Mouse (Mus musculus): ENCODE data around the gene Ppp3ca. TPM values are rescaled to one million over a fixed set of nuclear protein-coding genes. Genes with fewer than 3 reads are reported as not detected.
"Not testable (repeated sequence)": the region's sequence is repeated elsewhere in the genome, so short reads cannot be mapped to it uniquely, and the experiment has no call there.

Ppp3ca gene
- polyA plus RNA-seq, 1 experiment from 2014 or later: 142 TPM

DNA sequence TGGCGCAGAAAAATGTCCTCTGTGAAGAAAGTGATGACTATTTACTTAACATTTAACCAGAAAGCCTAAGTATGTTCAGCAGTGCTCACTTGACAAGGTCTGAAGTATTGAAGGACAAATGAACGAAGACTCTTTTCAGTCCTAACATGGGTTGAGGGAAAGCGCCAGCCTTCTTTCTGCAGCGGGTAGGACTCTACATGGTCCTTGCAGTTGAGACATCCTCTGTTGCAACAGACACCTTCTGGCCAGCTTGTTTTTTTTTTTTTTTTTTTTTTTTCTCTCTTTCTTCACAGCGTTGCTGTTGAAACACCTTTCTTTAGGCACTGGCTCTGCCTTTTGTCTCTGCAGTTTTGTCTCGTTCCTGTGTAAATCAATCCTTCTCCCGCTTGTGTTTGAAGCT lies 22.1 kb downstream of the Ppp3ca start:
- Histone ChIP-seq H3K9ac (no peak overlapping the region), H3K27ac (replicated peaks) (no peak overlapping the region), H3K4me2 (no peak overlapping the region), H3K27me3 (no peaks in the 10 kb centered on the region), H3K9me3 (no peaks in the 10 kb centered on the region), H3K4me1 (replicated peaks) (peaks cover 16% of the 10 kb centered on the region), H3K4me3 (no peak overlapping the region), H3K36me3 (no peaks in the 10 kb centered on the region)
- WGBS: 72% methylated on average over 7 of the region's 7 CpGs
- no peak for ATAC-seq (ENCODE audit: low read depth)

DNA sequence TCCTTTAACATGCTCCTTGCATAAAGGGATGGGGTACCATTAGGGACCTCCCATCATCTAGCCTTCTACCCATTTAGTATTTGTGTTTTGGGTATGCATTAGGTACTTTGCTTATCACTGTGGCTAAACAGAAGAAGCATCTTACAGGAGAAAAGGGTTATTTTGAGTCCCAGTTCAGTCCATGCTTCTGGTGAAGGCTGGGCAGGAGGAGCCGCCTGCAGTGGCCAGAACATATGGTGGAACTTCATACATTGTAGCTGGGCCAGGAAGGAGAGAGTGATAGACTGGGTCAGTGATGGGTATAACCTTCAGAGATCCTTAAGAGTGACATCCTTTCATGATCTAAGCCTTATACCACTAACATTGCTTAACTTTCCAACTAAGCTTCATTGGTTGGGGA lies 23.6 kb downstream of the Ppp3ca start:
- Histone ChIP-seq H3K4me2 (no peak overlapping the region), H3K9ac (no peak overlapping the region), H3K36me3 (no peaks in the 10 kb centered on the region), H3K9me3 (no peaks in the 10 kb centered on the region), H3K4me1 (replicated peaks) (peaks cover 20% of the 10 kb centered on the region), H3K4me3 (no peak overlapping the region), H3K27ac (replicated peaks) (no peak overlapping the region), H3K27me3 (no peaks in the 10 kb centered on the region)
- 97% methylated on average over 1 of the region's 1 CpGs for WGBS
- ATAC-seq (ENCODE audit: low read depth): no peak

DNA sequence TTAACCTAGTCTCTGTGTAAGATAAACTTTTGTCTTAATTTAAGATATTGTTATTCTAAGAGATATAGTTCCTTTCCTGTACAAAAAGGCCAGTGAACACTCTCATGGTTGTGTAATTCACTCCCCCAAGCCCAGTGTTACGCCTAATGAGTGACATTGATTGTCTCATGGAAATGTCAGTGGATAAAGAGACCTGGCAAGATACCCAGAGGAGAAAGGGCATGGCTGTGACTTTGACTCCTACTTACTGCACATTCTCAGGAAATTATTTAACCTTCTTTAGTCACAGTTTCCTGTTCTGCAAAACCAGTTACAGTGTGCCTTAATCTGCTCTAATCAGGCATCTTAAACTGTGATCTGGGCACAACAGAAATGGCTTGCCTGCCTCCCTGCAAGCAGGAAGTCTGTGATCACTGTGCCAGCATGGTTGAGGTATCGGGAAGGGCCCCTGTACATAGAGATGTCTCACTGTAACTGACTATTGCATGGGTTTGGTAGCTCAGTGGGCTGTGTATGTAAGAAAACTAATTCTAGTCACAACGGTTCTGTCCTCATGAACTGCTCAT lies 27.8 kb downstream of the Ppp3ca start:
- H3K36me3 ChIP-seq: no peaks in the 10 kb centered on the region
- H3K4me3 ChIP-seq: no peak overlapping the region
- no peaks in the 10 kb centered on the region for H3K9me3 ChIP-seq
- H3K4me2 ChIP-seq: no peak overlapping the region
- no peaks in the 10 kb centered on the region for H3K27me3 ChIP-seq
- ATAC-seq (ENCODE audit: low read depth): no peak
- no peak overlapping the region for H3K9ac ChIP-seq
- H3K27ac ChIP-seq (replicated peaks): no peak overlapping the region
- WGBS: 79% methylated on average over 3 of the region's 3 CpGs
- H3K4me1 ChIP-seq (replicated peaks): peaks cover 21% of the 10 kb centered on the region

DNA sequence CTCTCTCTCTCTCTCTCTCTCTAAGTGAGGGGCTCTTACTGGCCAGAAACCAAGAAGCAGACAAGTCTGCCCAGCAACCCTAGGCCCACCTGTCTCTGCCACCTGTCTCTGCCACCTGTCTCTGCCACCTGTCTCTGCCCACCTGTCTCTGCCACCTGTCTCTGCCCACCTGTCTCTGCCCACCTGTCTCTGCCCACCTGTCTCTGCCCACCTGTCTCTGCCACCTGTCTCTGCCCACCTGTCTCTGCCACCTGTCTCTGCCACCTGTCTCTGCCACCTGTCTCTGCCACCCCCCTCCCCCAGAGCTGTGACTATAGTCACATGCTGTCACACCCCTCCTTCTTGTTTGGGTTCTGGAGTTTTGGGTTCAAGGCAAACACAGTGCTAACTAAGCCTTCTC lies 29.8 kb downstream of the Ppp3ca start:
- H3K4me3 ChIP-seq; H3K9ac ChIP-seq; H3K36me3 ChIP-seq; H3K27me3 ChIP-seq; H3K27ac ChIP-seq (replicated peaks); ATAC-seq (ENCODE audit: low read depth); H3K9me3 ChIP-seq; H3K4me2 ChIP-seq: not testable (repeated sequence)
- H3K4me1 ChIP-seq (replicated peaks): peaks cover 35% of the 10 kb centered on the region

DNA sequence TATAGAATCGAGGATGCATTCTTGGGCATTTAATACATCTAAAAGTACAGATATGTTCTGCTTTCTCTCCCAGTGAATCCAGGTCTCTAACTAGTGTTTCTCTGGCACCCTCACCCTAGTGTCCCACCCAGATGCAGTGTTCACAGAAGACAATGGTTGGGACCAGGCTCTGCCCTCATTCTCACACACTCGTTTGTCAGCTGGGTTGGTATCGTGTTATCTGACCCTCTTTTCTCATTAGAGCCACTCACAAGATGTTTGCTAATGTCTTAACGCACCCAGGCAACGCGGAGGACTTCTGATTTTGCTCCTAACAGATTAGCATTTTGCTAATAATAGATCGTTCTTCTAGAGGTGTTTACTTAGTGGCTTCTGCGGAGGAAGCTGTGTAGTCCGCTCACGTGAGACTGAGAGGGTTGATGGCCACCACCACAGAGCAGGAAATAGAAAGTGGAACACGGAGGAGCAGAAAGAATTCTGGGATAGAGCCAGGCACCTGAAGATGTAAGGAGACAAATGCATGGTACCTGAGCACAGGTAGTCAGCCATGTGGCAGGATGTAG lies 30.6 kb downstream of the Ppp3ca start:
- Histone ChIP-seq H3K36me3 (no peaks in the 10 kb centered on the region), H3K9me3 (no peaks in the 10 kb centered on the region), H3K4me3 (no peak overlapping the region), H3K4me1 (replicated peaks) (peaks cover 43% of the 10 kb centered on the region), H3K27ac (replicated peaks) (no peak overlapping the region), H3K9ac (no peak overlapping the region), H3K27me3 (no peaks in the 10 kb centered on the region), H3K4me2 (no peak overlapping the region)
- WGBS: 79% methylated on average over 11 of the region's 11 CpGs
- ATAC-seq (ENCODE audit: low read depth): no peak

DNA sequence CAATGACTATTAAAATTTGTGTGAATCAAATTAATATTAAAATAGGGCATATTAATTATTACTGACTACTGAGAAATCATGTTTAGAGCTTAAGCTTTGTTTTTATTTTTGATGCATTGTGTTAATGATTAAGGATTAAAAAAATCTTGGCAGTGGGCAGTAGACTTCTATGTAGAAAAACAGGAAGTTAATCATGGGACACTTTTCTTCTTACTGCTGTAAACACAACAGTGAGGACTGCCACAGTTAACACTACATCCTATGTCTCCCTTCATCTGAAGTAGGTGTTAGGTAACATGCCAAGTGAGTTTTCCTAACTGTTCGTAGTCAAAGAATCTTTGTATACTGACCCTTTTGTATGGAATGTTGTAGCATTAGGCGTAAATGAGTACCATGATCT lies 32.9 kb downstream of the Ppp3ca start:
- no peak overlapping the region for H3K4me3 ChIP-seq
- no peak overlapping the region for H3K4me2 ChIP-seq
- no peaks in the 10 kb centered on the region for H3K9me3 ChIP-seq
- H3K4me1 ChIP-seq (replicated peaks): peaks cover 56% of the 10 kb centered on the region
- no peak overlapping the region for H3K9ac ChIP-seq
- no peaks in the 10 kb centered on the region for H3K27me3 ChIP-seq
- no peak for ATAC-seq (ENCODE audit: low read depth)
- no peak overlapping the region for H3K27ac ChIP-seq (replicated peaks)
- WGBS: 91% methylated on average over 2 of the region's 2 CpGs
- H3K36me3 ChIP-seq: no peaks in the 10 kb centered on the region

DNA sequence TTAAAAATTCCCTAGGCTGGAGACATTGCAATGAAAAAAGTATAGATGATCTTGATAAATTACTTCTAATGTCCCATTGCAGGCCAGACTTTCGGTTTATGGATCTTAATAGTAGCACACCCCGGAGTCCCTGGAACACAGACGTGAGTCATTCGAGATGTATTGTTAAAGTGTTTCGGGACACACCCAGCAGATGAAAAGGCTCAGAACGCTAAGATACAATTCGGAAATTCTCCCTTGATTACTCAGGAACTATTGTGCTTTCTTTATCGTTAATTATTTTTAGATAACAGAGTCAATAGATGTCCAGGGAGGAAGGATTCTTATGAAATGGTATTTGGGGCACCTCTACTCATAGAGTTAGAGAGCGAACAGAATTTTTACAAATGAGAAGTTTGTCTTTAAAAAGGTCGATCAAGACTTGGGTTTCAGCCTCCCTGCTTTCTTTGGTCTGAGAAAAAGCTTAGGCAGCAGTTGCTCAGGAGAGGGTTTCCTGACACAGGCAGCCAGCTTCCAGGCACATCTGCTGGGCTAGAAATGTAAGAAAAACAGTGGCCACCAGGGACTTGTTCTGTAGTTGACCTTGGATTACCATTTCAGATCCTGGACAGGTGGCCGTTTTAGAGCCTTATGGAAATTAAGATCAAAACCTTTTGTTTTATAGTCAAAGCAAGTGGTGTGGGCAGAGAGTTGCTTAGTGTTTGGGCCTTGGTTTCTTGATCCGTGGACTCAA lies 34.8 kb downstream of the Ppp3ca start:
- H3K27ac ChIP-seq (replicated peaks): no peak overlapping the region
- peaks cover 52% of the 10 kb centered on the region for H3K4me1 ChIP-seq (replicated peaks)
- H3K36me3 ChIP-seq: no peaks in the 10 kb centered on the region
- 66% methylated on average over 12 of the region's 12 CpGs for WGBS
- H3K9ac ChIP-seq: no peak overlapping the region
- no peaks in the 10 kb centered on the region for H3K9me3 ChIP-seq
- no peak overlapping the region for H3K4me2 ChIP-seq
- ATAC-seq (ENCODE audit: low read depth): no peak
- H3K27me3 ChIP-seq: no peaks in the 10 kb centered on the region
- H3K4me3 ChIP-seq: no peak overlapping the region

DNA sequence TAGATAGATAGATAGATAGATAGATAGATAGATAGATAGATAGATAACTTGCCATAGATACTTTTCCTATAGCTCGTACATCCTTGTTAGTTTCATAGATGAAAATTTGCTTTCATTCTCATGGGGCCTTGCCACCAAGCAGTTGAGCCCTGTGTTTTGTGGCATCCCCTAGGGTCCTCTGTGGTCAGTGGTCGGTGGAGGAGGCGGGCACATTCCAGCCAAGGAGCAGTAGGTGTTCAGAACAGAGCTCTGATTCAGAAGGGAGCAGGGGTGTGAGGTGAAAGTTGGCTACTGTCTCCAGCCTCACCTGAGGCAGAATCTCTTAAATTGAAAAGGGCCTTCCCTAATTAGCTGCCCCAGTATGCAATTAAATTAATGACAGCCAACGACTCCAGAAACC lies 36.1 kb downstream of the Ppp3ca start:
- H3K4me3 ChIP-seq: no peak overlapping the region
- H3K9me3 ChIP-seq: no peaks in the 10 kb centered on the region
- ATAC-seq (ENCODE audit: low read depth): no peak
- H3K27ac ChIP-seq (replicated peaks): no peak overlapping the region
- H3K4me2 ChIP-seq: no peak overlapping the region
- H3K4me1 ChIP-seq (replicated peaks): peaks cover 60% of the 10 kb centered on the region
- H3K36me3 ChIP-seq: no peaks in the 10 kb centered on the region
- no peaks in the 10 kb centered on the region for H3K27me3 ChIP-seq
- no peak overlapping the region for H3K9ac ChIP-seq
- 69% methylated on average over 4 of the region's 4 CpGs for WGBS

DNA sequence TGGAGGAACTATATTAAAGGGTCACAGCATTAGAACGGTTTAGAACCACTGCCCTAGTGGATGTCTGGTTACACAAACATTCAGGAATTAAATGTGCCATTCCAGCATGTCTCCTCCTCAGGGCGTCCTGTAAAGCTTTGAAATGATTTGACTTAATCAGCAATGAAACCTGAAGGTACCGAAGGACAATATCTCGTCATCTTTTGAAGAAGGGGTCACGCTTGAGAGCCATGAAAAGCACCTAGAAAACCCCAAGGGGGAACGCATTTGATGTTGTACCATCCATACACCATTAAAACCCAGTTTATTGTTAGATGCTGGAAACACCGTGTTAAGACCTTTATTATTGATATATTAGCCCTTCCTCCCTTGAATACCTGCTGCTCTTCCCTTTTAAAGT lies 36.8 kb downstream of the Ppp3ca start:
- H3K4me2 ChIP-seq: no peak overlapping the region
- 65% methylated on average over 7 of the region's 7 CpGs for WGBS
- H3K27ac ChIP-seq (replicated peaks): no peak overlapping the region
- no peak for ATAC-seq (ENCODE audit: low read depth)
- H3K4me1 ChIP-seq (replicated peaks): peaks cover 59% of the 10 kb centered on the region
- no peaks in the 10 kb centered on the region for H3K27me3 ChIP-seq
- H3K9ac ChIP-seq: no peak overlapping the region
- H3K4me3 ChIP-seq: no peak overlapping the region
- H3K9me3 ChIP-seq: no peaks in the 10 kb centered on the region
- H3K36me3 ChIP-seq: no peaks in the 10 kb centered on the region

DNA sequence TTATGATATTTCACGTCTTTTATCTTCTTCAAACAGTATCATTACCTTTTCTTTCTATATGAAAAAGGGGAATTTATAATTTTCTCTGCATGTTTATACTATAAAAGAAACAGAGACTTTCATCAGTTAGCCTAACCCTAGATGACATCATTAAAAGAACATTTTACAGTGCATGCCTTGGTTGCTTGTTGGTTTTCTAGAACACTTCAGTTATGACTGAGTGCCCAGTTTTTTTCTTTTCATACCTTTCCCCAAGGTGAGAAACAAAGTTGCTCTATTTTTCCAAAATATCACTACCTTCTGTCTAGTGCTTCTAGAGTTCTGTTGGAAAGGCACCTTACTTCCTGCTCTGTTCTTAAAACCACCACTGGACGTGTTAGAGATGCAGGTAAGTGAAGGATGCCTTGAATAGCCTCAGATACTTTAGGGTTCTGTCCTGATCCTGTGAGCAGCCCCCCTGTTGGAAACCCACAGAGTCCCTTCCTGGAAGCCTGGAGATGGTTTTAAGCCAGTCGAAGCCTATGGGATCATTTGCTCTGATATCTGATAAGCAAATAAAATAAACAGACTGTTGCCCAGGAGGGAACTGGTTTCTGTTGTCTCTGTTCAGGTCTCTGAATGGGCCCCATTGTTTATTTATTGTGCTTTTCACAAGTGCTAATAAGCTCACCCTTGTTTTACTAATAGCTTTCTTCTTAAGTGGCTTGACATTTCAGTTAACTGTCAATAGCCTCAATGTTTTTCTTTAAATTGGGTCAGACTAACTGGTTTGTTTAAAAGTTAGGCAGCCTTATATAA lies 37.5 kb downstream of the Ppp3ca start:
- Histone ChIP-seq H3K9me3 (no peaks in the 10 kb centered on the region), H3K4me3 (no peak overlapping the region), H3K4me1 (replicated peaks) (peaks cover 54% of the 10 kb centered on the region), H3K27me3 (no peaks in the 10 kb centered on the region), H3K36me3 (no peaks in the 10 kb centered on the region), H3K9ac (no peak overlapping the region), H3K27ac (replicated peaks) (no peak overlapping the region), H3K4me2 (no peak overlapping the region)
- no peak for ATAC-seq (ENCODE audit: low read depth)
- WGBS: 45% methylated on average over 3 of the region's 3 CpGs

DNA sequence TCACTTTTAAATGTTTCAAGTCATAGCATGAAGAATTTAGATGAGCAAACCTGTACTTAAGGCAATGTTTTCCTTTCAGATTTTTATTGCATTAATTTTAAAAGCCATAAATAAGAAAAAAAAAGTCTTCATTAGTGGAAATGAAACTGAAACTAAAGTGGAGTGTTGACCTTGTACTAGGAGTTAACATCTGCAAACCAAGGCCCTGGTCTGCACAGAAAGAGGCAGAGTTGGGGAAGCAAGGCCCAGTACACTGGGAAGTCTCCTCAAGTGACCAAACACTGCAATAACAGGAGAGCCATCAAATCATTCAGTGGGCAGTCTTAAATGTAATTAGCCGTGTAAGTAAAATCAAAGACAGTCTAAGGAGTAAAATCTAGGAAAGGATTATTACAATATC lies 38.3 kb downstream of the Ppp3ca start:
- Histone ChIP-seq H3K27me3 (no peaks in the 10 kb centered on the region), H3K4me2 (no peak overlapping the region), H3K36me3 (no peaks in the 10 kb centered on the region), H3K9ac (no peak overlapping the region), H3K4me1 (replicated peaks) (peaks cover 54% of the 10 kb centered on the region), H3K9me3 (no peaks in the 10 kb centered on the region), H3K4me3 (no peak overlapping the region), H3K27ac (replicated peaks) (no peak overlapping the region)
- ATAC-seq (ENCODE audit: low read depth): no peak
- 26% methylated on average over 1 of the region's 1 CpGs for WGBS

DNA sequence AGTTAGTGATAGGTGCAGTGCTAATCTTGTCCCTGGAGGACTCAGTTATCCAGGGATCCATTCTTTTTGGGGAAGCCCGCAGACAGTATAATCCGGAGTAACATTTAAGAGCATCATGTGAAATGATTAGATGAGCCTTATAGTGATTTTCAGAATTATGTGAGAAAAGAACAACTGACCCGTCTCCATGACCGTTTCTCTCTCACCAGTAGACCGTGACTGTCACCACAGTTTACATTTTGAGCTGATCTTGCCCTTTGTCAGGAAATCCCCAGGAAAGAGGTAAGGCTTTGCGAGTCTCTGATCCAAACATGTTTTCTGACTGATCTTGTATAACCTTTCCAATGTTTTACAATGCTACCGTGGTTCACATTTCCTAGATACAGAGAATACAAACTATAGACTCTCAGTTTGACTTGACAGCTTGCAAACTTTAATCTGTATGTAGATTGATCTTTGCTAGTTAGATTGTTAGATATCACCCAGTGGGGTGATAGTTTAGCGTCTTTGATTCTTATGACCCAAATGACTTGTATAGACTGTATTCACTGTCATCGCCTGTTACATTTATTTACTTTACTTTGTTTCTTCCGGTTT lies 40.5 kb downstream of the Ppp3ca start:
- Histone ChIP-seq H3K9me3 (no peaks in the 10 kb centered on the region), H3K27me3 (no peaks in the 10 kb centered on the region), H3K9ac (no peak overlapping the region), H3K27ac (replicated peaks) (no peak overlapping the region), H3K4me2 (no peak overlapping the region), H3K4me3 (no peak overlapping the region), H3K4me1 (replicated peaks) (peaks cover 36% of the 10 kb centered on the region), H3K36me3 (no peaks in the 10 kb centered on the region)
- 80% methylated on average over 10 of the region's 10 CpGs for WGBS
- ATAC-seq (ENCODE audit: low read depth): no peak
